Mouse (Mus musculus): ENCODE measurements around the gene Drc7.

- no peak for TF ChIP-seq CTCF (IDR thresholded peaks at IDR 0.05; ENCODE audit: extremely low read depth, insufficient read length, insufficient replicate concordance, low read depth, low read length)
- TF ChIP-seq POLR2A (IDR thresholded peaks at IDR 0.05; ENCODE audit: low read depth, low read length): no peak
Measured at GRCm38 (mm10) chr8:95054438-95054837, 465 bp upstream of the Drc7 start.

Data from small intestine, adult 2 months (tissue).